ENCODE assay signal across 13 mouse cellular contexts in the genomic region with DNA sequence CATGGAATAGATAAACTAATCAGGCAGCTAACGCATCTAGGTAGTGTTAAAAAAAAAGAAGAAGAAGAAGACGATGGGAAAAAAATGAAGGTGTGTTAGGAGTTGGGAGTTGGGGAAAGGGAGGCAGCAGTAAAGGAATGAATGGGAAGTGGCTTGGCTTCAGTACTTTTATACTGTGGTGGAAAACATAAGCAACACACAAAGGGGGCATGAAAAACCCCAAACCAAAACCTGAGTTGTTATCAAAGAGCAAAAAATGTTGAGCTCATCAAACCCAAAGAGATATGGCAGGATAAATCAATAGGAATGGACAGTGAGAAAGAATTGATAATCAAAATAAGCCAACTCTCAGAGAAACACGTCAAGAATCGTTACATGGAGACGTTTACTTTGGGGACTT. TPM values are rescaled to one million over a fixed set of nuclear protein-coding genes. Genes with fewer than 3 reads are reported as not detected.
DNase-seq lines count a peak whose midpoint lies in the region; ATAC-seq lines count a peak whose summit lies in the region.
"Had no signal": no experiment of that assay in that cellular context is flagged by ENCODE, and none has a peak within 500 bp of the region (broad histone marks: within the 10 kb centered on the region; RNA-seq: fewer than 3 reads in every experiment).

No protein-coding gene starts in this region.

- no peak for ATAC-seq in embryonic facial prominence, embryonic 15.5 days (ENCODE audit: insufficient number of reproducible peaks, low FRiP score, low TSS enrichment, low read depth)
- no peak for ATAC-seq in hindbrain, embryonic 14.5 days (ENCODE audit: low FRiP score)
- no peak for ATAC-seq in midbrain, embryonic 13.5 days

- H3K4me3 ChIP-seq in embryonic facial prominence, embryonic 15.5 days (replicated peaks): peak overlapping the region; percentile 70
- peak overlapping the region; percentile 91 for H3K4me3 ChIP-seq in hindbrain, embryonic 14.5 days (replicated peaks; ENCODE audit: low read length)
- peak overlapping the region; percentile 100 for H3K4me3 ChIP-seq in midbrain, embryonic 13.5 days (replicated peaks)

- H3K9me3 ChIP-seq in embryonic facial prominence, embryonic 15.5 days (replicated peaks): no peaks in the 10 kb centered on the region
- no peaks in the 10 kb centered on the region for H3K9me3 ChIP-seq in hindbrain, embryonic 14.5 days (ENCODE audit: control insufficient read depth, low read length)
- no peaks in the 10 kb centered on the region for H3K9me3 ChIP-seq in midbrain, embryonic 13.5 days

- peak; percentile 5 for DNase-seq in embryo, embryonic 11 days
- no peak for DNase-seq in embryo, embryonic 10 days (ENCODE audit: low spot score)
- no peak for DNase-seq in hindbrain, embryonic 14.5 days (ENCODE audit: low spot score)
- DNase-seq in frontal cortex, postnatal 36 days (ENCODE audit: low spot score in 2 of 2): no peak
- DNase-seq in layer of hippocampus, postnatal 36 days: no peak
- DNase-seq in heart, adult 18-20 months: no peak
- DNase-seq: heart, postnatal 36 days; liver; lung, postnatal 36 days had no signal

- 24% methylated on average over 5 of the region's 5 CpGs for WGBS in embryonic facial prominence, embryonic 15.5 days
- 17% methylated on average over 5 of the region's 5 CpGs for WGBS in hindbrain, embryonic 14.5 days
- 18% methylated on average over 5 of the region's 5 CpGs for WGBS in midbrain, embryonic 13.5 days

- peaks cover 22% of the 10 kb centered on the region for H3K4me1 ChIP-seq in embryonic facial prominence, embryonic 15.5 days
- peaks cover 30% of the 10 kb centered on the region for H3K4me1 ChIP-seq in hindbrain, embryonic 14.5 days (replicated peaks; ENCODE audit: control insufficient read depth, insufficient read depth, low read length)
- H3K4me1 ChIP-seq in midbrain, embryonic 13.5 days (replicated peaks): peaks cover 39% of the 10 kb centered on the region

- no peaks in the 10 kb centered on the region for H3K27me3 ChIP-seq in embryonic facial prominence, embryonic 15.5 days
- no peaks in the 10 kb centered on the region for H3K27me3 ChIP-seq in hindbrain, embryonic 14.5 days (ENCODE audit: control insufficient read depth, insufficient read depth, low read length)
- H3K27me3 ChIP-seq in midbrain, embryonic 13.5 days: no peaks in the 10 kb centered on the region

- H3K36me3 ChIP-seq in embryonic facial prominence, embryonic 15.5 days: no peaks in the 10 kb centered on the region
- no peaks in the 10 kb centered on the region; the same call in 1 of the 2 replicates for H3K36me3 ChIP-seq in hindbrain, embryonic 14.5 days (replicated peaks; ENCODE audit: control insufficient read depth, insufficient read depth)
- peaks cover 24% of the 10 kb centered on the region for H3K36me3 ChIP-seq in midbrain, embryonic 13.5 days

- H3K27ac ChIP-seq in embryonic facial prominence, embryonic 15.5 days (replicated peaks): no peak overlapping the region
- peak overlapping the region; percentile 97 for H3K27ac ChIP-seq in hindbrain, embryonic 14.5 days
- H3K27ac ChIP-seq in midbrain, embryonic 13.5 days: peak overlapping the region; percentile 97

- H3K9ac ChIP-seq in embryonic facial prominence, embryonic 15.5 days: no peak overlapping the region
- H3K9ac ChIP-seq in hindbrain, embryonic 14.5 days: peak overlapping the region; percentile 100
- H3K9ac ChIP-seq in midbrain, embryonic 13.5 days (replicated peaks): peak overlapping the region; percentile 100

- H3K4me2 ChIP-seq in embryonic facial prominence, embryonic 15.5 days (replicated peaks): peak overlapping the region; percentile 79
- H3K4me2 ChIP-seq in hindbrain, embryonic 14.5 days (replicated peaks): peak overlapping the region; percentile 91
- peak overlapping the region; percentile 90 for H3K4me2 ChIP-seq in midbrain, embryonic 13.5 days (replicated peaks)

RNA-seq across cellular contexts. Expression of a gene that starts 5.6 kb away (rescaled TPM):
- polyA plus RNA-seq in embryonic facial prominence, embryonic 15.5 days (2015; fragmentation: Nextera tagmentation; extraction: Ambion mirVana): 67.4 and 75.0 TPM in 2 replicates
- polyA plus RNA-seq in hindbrain, embryonic 14.5 days (2014; fragmentation: Nextera tagmentation; extraction: Ambion mirVana): 336 and 376 TPM in 2 replicates
- polyA plus RNA-seq in midbrain, embryonic 13.5 days (2015; fragmentation: Nextera tagmentation; extraction: Ambion mirVana): 748 and 776 TPM in 2 replicates
- total RNA-seq in layer of hippocampus, postnatal 36 days (2021): 10 to 100 TPM; 24.5 to 25.5 TPM
- not detected for total RNA-seq in heart, adult 18-20 months (2021)
- total RNA-seq: granulocyte monocyte progenitor cell, adult 5-6 weeks; neutrophil, adult 5-6 weeks had no signal
